Mouse (Mus musculus): ENCODE measurements around the gene Mafb. TPM values are rescaled to one million over a fixed set of nuclear protein-coding genes. Genes with fewer than 3 reads are reported as not detected.

Mafb gene
- total RNA-seq, 2 experiments from 2014 or later, result 17.9 to 19.8 TPM

DNA sequence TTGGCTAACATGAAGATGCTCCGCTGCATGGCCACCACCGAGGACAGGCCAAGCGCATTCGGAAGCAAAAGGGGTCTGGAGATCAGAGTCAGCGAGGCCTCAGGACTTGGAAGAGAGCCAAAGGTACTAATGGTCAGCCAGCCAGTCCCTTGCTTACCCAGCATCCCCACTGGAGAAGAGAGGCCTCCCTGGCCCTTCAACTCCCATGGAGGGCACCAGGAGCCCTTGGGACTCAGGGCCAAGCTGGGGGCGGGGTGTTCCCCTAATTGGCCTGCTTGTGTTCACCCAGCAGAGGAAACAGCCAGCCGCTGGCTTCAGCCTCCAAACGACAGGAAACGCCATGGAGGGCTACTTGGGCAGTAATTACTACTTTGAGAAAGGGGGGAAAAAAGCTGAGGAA lies 38.0 kb downstream of the Mafb start:
- no peak for DNase-seq (ENCODE audit: low spot score in 2 of 2)

GRCm38 (mm10) chr2:160327716-160328115 lies 39.1 kb downstream of the Mafb start:
- no peak for DNase-seq (ENCODE audit: low spot score in 2 of 2)

GRCm38 (mm10) chr2:160327167-160327566 lies 39.7 kb downstream of the Mafb start:
- peak; percentile 26 to 54 for DNase-seq (ENCODE audit: low spot score in 2 of 2)

- no peak for DNase-seq (ENCODE audit: low spot score in 2 of 2)
These were observed 41.7 kb downstream of the Mafb start for GRCm38 (mm10) chr2:160325105-160325644.

GRCm38 (mm10) chr2:160321829-160322228 lies 45.0 kb downstream of the Mafb start:
- no peak for DNase-seq (ENCODE audit: low spot score in 2 of 2)

GRCm38 (mm10) chr2:160318255-160318654 lies 48.6 kb downstream of the Mafb start:
- DNase-seq (ENCODE audit: low spot score in 2 of 2), result no peak

Other genes with a start within 250 kb of the Mafb start
- 1 to 10 TPM; 1.1 to 1.3 TPM for gene Gm826, start 32.9 kb downstream of the Mafb start, total RNA-seq (2021)